Mouse (Mus musculus): ENCODE results near the gene Bod1. TPM values are rescaled to one million over a fixed set of nuclear protein-coding genes. Genes with fewer than 3 reads are reported as not detected.

The Bod1 gene
- polyA plus RNA-seq, 1 experiment from 2014 or later, result 68.8 TPM

- H3K4me1 ChIP-seq (replicated peaks; ENCODE audit: control insufficient read depth, insufficient read depth, low read length), result no peaks in the 10 kb centered on the region
- 77% methylated on average over 4 of the region's 4 CpGs for WGBS
- ATAC-seq (ENCODE audit: low read depth), result no peak
- no peaks in the 10 kb centered on the region; the same call in 1 of the 2 replicates for H3K9me3 ChIP-seq (ENCODE audit: control insufficient read depth, low read length)
- H3K9ac ChIP-seq (ENCODE audit: low read length), result no peak overlapping the region
- H3K36me3 ChIP-seq (ENCODE audit: control insufficient read depth, insufficient read depth, low read length), result no peaks in the 10 kb centered on the region
- H3K27ac ChIP-seq (ENCODE audit: low read length), result no peak overlapping the region
- no peaks in the 10 kb centered on the region for H3K27me3 ChIP-seq (ENCODE audit: control insufficient read depth, insufficient read depth, low read depth, low read length)
- H3K4me2 ChIP-seq (ENCODE audit: low read depth, low read length), result no peak overlapping the region
- H3K4me3 ChIP-seq (ENCODE audit: low read length), result no peak overlapping the region
These were observed 23.1 kb upstream of the Bod1 start for GRCm38 (mm10) chr11:31694801-31695200.

GRCm38 (mm10) chr11:31694109-31694508 lies 22.4 kb upstream of the Bod1 start:
- Histone ChIP-seq H3K27me3 (ENCODE audit: control insufficient read depth, insufficient read depth, low read depth, low read length) (no peaks in the 10 kb centered on the region), H3K36me3 (ENCODE audit: control insufficient read depth, insufficient read depth, low read length) (no peaks in the 10 kb centered on the region), H3K4me3 (ENCODE audit: low read length) (no peak overlapping the region), H3K4me1 (replicated peaks; ENCODE audit: control insufficient read depth, insufficient read depth, low read length) (no peaks in the 10 kb centered on the region), H3K4me2 (ENCODE audit: low read depth, low read length) (no peak overlapping the region), H3K9ac (ENCODE audit: low read length) (no peak overlapping the region), H3K27ac (ENCODE audit: low read length) (no peak overlapping the region), H3K9me3 (ENCODE audit: control insufficient read depth, low read length) (no peaks in the 10 kb centered on the region; the same call in 1 of the 2 replicates)
- WGBS, result 95% methylated on average over 1 of the region's 1 CpGs
- no peak for ATAC-seq (ENCODE audit: low read depth)

- H3K4me3 ChIP-seq (ENCODE audit: low read length), result no peak overlapping the region
- no peak overlapping the region for H3K9ac ChIP-seq (ENCODE audit: low read length)
- no peaks in the 10 kb centered on the region for H3K4me1 ChIP-seq (replicated peaks; ENCODE audit: control insufficient read depth, insufficient read depth, low read length)
- H3K27ac ChIP-seq (ENCODE audit: low read length), result no peak overlapping the region
- no peak overlapping the region for H3K4me2 ChIP-seq (ENCODE audit: low read depth, low read length)
- H3K36me3 ChIP-seq (ENCODE audit: control insufficient read depth, insufficient read depth, low read length), result no peaks in the 10 kb centered on the region
- 94% methylated on average over 2 of the region's 2 CpGs for WGBS
- no peaks in the 10 kb centered on the region; the same call in 1 of the 2 replicates for H3K9me3 ChIP-seq (ENCODE audit: control insufficient read depth, low read length)
- H3K27me3 ChIP-seq (ENCODE audit: control insufficient read depth, insufficient read depth, low read depth, low read length), result no peaks in the 10 kb centered on the region
- ATAC-seq (ENCODE audit: low read depth), result no peak
These were observed 21.6 kb upstream of the Bod1 start for GRCm38 (mm10) chr11:31693322-31693721.

DNA sequence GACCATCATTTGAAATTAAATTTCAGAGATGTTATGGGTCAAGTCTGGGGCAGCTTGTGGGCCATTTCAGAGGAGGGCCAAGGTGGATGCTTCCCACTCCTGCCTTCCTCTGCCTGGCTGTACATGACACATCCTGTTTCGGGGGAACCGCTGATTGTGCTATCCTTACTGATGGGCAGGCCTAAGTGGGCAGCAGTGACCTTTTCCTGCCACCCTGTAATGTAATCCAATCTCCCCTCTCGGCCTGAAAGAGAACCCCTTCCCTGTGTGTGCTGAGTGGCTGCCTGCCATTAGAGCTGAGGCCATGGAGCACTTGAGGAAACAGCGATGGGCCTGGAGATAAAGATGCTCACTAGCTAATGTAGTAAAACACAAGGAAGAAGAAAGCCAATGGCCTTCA lies 17.3 kb upstream of the Bod1 start:
- Histone ChIP-seq H3K4me2 (ENCODE audit: low read depth, low read length) (no peak overlapping the region), H3K36me3 (ENCODE audit: control insufficient read depth, insufficient read depth, low read length) (no peaks in the 10 kb centered on the region), H3K4me3 (ENCODE audit: low read length) (no peak overlapping the region), H3K27ac (ENCODE audit: low read length) (no peak overlapping the region), H3K9me3 (ENCODE audit: control insufficient read depth, low read length) (no peaks in the 10 kb centered on the region), H3K4me1 (replicated peaks; ENCODE audit: control insufficient read depth, insufficient read depth, low read length) (no peaks in the 10 kb centered on the region), H3K27me3 (ENCODE audit: control insufficient read depth, insufficient read depth, low read depth, low read length) (no peaks in the 10 kb centered on the region), H3K9ac (ENCODE audit: low read length) (no peak overlapping the region)
- 45% methylated on average over 4 of the region's 4 CpGs for WGBS
- no peak for ATAC-seq (ENCODE audit: low read depth)

DNA sequence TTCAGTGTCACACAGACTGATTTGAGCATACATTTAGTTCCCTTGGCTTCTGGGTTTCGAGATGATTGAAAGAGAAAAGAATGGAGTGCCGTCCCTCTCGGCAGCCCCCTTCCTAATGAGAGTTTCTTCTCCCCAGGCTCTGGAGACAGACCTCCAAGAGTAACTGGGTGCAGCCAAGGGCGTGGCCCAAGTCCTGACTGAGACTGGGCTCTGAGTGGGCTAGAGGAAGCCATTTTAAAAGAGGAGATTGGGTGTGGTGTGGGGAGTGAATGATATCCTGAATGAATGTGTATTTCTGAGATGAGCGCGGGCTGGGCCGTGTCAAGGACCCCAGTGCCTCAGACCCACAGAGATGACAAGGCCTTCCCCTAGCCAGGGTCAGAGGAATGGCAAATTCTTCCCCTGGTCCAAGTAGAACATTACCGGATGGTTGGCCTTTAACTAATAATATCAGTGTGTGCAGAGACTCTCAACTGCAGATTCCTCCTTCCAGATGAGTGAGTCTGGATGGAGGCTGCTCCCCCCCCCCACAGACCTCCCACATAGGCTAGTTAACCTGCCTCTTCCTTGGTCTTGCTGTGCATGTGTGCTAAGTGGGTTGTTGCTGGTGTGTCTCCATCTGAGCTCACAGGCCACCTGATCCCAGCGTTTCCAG lies 13.4 kb upstream of the Bod1 start:
- H3K4me1 ChIP-seq (replicated peaks; ENCODE audit: control insufficient read depth, insufficient read depth, low read length), result no peaks in the 10 kb centered on the region
- H3K36me3 ChIP-seq (ENCODE audit: control insufficient read depth, insufficient read depth, low read length), result no peaks in the 10 kb centered on the region
- H3K27me3 ChIP-seq (ENCODE audit: control insufficient read depth, insufficient read depth, low read depth, low read length), result no peaks in the 10 kb centered on the region
- H3K27ac ChIP-seq (ENCODE audit: low read length), result no peak overlapping the region
- H3K9me3 ChIP-seq (ENCODE audit: control insufficient read depth, low read length), result no peaks in the 10 kb centered on the region
- WGBS, result 71% methylated on average over 9 of the region's 9 CpGs
- no peak for ATAC-seq (ENCODE audit: low read depth)
- H3K9ac ChIP-seq (ENCODE audit: low read length), result no peak overlapping the region
- H3K4me2 ChIP-seq (ENCODE audit: low read depth, low read length), result no peak overlapping the region
- no peak overlapping the region for H3K4me3 ChIP-seq (ENCODE audit: low read length)

DNA sequence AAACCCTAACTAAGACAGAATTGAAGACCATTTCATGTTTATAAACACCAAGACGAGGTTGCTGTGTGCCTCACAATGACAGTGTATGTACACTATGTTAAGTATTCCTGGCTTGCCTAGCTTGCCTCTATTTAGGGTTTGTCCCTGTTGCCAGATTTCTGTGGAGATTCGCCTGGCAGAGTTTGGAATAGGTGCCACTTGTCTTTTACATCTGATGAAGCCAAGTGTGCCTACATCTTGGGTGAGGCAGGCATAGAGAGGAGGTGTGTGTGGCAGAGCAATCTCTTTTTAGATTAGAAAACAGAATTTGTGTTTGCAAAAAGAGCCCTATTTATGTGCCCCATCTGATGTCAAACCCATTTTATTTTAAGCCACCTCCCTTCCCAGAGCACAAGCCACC lies 12.4 kb upstream of the Bod1 start:
- WGBS, result 69% methylated on average over 2 of the region's 2 CpGs
- Histone ChIP-seq H3K4me3 (ENCODE audit: low read length) (no peak overlapping the region), H3K9ac (ENCODE audit: low read length) (no peak overlapping the region), H3K4me2 (ENCODE audit: low read depth, low read length) (no peak overlapping the region), H3K9me3 (ENCODE audit: control insufficient read depth, low read length) (no peaks in the 10 kb centered on the region), H3K27me3 (ENCODE audit: control insufficient read depth, insufficient read depth, low read depth, low read length) (no peaks in the 10 kb centered on the region), H3K4me1 (replicated peaks; ENCODE audit: control insufficient read depth, insufficient read depth, low read length) (no peaks in the 10 kb centered on the region), H3K27ac (ENCODE audit: low read length) (no peak overlapping the region), H3K36me3 (ENCODE audit: control insufficient read depth, insufficient read depth, low read length) (no peaks in the 10 kb centered on the region)
- no peak for ATAC-seq (ENCODE audit: low read depth)

DNA sequence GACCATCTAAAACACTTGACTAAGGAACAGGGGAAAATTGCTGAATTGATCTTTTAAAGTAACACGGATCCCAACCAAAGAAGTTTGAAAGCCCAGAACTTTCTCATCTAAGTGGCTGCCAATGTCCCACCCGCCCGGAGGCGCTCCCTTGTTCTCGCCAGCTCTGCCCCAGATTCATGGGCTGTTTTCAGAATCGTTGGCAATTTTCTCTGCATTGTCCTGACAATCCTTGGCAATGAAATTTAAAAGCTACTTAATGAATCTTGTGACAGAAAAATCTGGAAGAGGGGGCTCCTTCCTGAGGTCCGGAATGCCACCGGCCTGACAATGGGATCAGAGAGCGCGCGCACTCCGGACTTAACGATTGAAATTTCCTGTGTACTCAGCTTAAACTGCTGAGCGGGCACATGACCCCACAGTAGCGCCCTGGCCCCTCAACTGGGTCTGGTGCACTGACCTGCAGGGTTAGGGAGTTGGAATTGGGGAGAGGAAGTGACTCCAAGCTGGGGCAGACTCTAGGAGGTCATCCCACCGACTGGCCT lies 8.2 kb upstream of the Bod1 start:
- Histone ChIP-seq H3K27ac (ENCODE audit: low read length) (no peak overlapping the region), H3K36me3 (ENCODE audit: control insufficient read depth, insufficient read depth, low read length) (no peaks in the 10 kb centered on the region), H3K4me2 (ENCODE audit: low read depth, low read length) (no peak overlapping the region), H3K9ac (ENCODE audit: low read length) (no peak overlapping the region), H3K4me3 (ENCODE audit: low read length) (no peak overlapping the region), H3K4me1 (replicated peaks; ENCODE audit: control insufficient read depth, insufficient read depth, low read length) (no peaks in the 10 kb centered on the region), H3K9me3 (ENCODE audit: control insufficient read depth, low read length) (no peaks in the 10 kb centered on the region), H3K27me3 (ENCODE audit: control insufficient read depth, insufficient read depth, low read depth, low read length) (no peaks in the 10 kb centered on the region)
- WGBS, result 74% methylated on average over 16 of the region's 16 CpGs
- peak; percentile 43 for ATAC-seq (ENCODE audit: low read depth)

GRCm38 (mm10) chr11:31677309-31677708 lies 5.6 kb upstream of the Bod1 start:
- ATAC-seq (ENCODE audit: low read depth), result no peak
- no peak overlapping the region for H3K4me3 ChIP-seq (ENCODE audit: low read length)
- no peaks in the 10 kb centered on the region for H3K27me3 ChIP-seq (ENCODE audit: control insufficient read depth, insufficient read depth, low read depth, low read length)
- no peak overlapping the region for H3K27ac ChIP-seq (ENCODE audit: low read length)
- no peak overlapping the region for H3K9ac ChIP-seq (ENCODE audit: low read length)
- no peak overlapping the region for H3K4me2 ChIP-seq (ENCODE audit: low read depth, low read length)
- no peaks in the 10 kb centered on the region for H3K9me3 ChIP-seq (ENCODE audit: control insufficient read depth, low read length)
- H3K4me1 ChIP-seq (replicated peaks; ENCODE audit: control insufficient read depth, insufficient read depth, low read length), result peaks cover 2% of the 10 kb centered on the region; the same call in 1 of the 2 replicates
- WGBS, result 85% methylated on average over 5 of the region's 5 CpGs
- no peaks in the 10 kb centered on the region for H3K36me3 ChIP-seq (ENCODE audit: control insufficient read depth, insufficient read depth, low read length)

GRCm38 (mm10) chr11:31676661-31677252 lies 5.1 kb upstream of the Bod1 start:
- no peak overlapping the region for H3K4me2 ChIP-seq (ENCODE audit: low read depth, low read length)
- H3K27me3 ChIP-seq (ENCODE audit: control insufficient read depth, insufficient read depth, low read depth, low read length), result no peaks in the 10 kb centered on the region
- no peaks in the 10 kb centered on the region for H3K9me3 ChIP-seq (ENCODE audit: control insufficient read depth, low read length)
- no peak overlapping the region for H3K9ac ChIP-seq (ENCODE audit: low read length)
- no peak for ATAC-seq (ENCODE audit: low read depth)
- no peak overlapping the region for H3K27ac ChIP-seq (ENCODE audit: low read length)
- H3K4me1 ChIP-seq (replicated peaks; ENCODE audit: control insufficient read depth, insufficient read depth, low read length), result peaks cover 2% of the 10 kb centered on the region; the same call in 1 of the 2 replicates
- H3K36me3 ChIP-seq (ENCODE audit: control insufficient read depth, insufficient read depth, low read length), result no peaks in the 10 kb centered on the region
- 85% methylated on average over 3 of the region's 3 CpGs for WGBS
- H3K4me3 ChIP-seq (ENCODE audit: low read length), result no peak overlapping the region
